Mouse (Mus musculus) heart, postnatal 0 days (tissue): ENCODE measurements around the gene C1qtnf5.

Experiments
- CTCF ChIP-seq: IDR thresholded peaks from 2 replicates; pipeline ENCODE4 v1.5.1; 2016; ENCODE audit warnings: antibody characterized with exemption, control low read depth, low read depth
- EP300 ChIP-seq: IDR thresholded peaks from 2 replicates; pipeline ENCODE4 v1.6.1; 2016; ENCODE audit warnings: antibody characterized with exemption, low read depth

GRCm38 (mm10) chr9:44131276-44131590 lies 24.2 kb downstream of the C1qtnf5 start:
- TF ChIP-seq CTCF, result no peak
- no peak for TF ChIP-seq EP300
